Mouse (Mus musculus) ZHBTc4 (cell line): ENCODE measurements around the gene Adamtsl3.

Experiments
- DNase-seq: peaks from one replicate; pipeline ENCODE4 v3.0.0-alpha.2; 2011; ENCODE audit warnings: low read depth, low spot score

The Adamtsl3 gene

GRCm38 (mm10) chr7:82502511-82502910 is 167.0 kb downstream of the Adamtsl3 start:
- DNase-seq, result no peak

DNA sequence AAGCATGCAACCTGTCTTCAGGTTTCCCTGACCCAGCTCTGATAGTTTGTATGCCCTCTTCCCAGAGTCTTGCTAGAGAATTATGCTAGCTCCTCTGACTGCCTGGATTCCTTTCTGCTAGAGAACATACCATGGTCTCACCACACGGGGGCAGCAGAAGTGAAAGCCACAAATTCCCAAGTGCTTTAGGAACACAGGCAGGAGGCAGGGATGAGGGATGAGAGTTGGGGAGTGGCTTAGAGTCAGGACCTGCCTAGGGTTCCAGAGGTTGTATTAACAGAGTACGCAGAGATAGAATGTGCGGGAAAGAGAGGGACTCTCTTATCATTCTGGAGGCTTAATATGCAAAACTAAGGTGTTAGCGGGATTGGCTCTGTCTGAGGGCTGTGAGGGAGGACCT is 168.6 kb downstream of the Adamtsl3 start:
- DNase-seq, result peak; percentile 86

DNA sequence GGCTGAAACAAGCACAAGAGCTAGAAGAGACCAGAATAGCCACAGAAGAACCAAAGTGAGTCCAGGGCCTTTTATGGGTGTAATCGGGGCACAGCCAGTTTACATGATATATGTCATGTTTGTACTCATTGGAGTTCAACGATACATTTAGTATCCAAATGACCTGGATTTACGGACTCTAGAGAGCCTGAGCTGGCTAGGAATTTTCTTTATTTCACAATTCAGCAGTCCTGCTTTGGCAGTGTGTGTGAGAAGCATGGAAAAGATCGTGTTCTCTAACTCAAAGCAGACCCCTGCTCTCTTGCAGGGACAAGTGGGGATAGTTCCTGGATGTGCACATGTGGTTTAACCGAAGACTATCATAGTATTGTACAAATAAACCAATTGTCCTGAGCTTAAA is 195.1 kb downstream of the Adamtsl3 start:
- DNase-seq, result no peak

- DNase-seq, result no peak
These were observed 195.9 kb downstream of the Adamtsl3 start for GRCm38 (mm10) chr7:82531376-82531775.

- DNase-seq, result peak; percentile 45
These were observed 197.7 kb downstream of the Adamtsl3 start for GRCm38 (mm10) chr7:82533188-82533587.

DNA sequence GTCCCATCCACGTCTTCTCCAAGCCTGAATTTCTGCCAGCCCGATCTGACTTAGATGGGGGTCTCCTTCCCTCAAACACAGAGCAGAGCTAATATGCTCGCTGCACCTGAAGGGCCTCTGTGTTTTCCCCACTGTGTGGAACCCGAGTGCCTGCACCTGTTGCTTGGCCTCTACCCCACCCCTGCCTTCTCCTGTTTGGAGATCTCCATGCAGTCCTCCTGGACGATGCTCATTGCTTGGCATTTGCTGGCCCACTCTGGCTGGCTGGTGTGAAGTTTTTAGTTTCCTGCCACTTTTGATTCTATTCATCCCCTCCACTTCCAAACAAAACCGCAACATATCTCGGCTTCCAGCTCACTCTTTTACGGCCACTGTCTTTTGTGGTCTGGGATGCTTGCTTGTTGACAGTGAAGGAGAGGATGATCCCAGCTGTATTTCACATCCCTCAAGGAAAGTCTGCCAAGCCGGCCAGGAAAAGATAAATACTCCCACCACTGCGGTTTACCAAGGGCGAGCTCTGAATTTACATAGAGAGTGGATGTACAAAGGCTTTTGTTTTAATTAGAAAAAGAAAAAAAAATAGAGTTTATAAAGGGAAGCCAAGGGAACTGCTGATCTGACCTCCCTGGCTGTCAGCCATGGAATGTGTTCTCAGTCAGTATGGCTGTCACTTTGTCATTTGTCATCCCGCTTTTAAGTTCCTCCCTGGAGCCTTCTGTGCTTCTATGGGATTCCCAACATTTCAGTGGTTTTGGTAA is 198.4 kb downstream of the Adamtsl3 start:
- no peak for DNase-seq

DNA sequence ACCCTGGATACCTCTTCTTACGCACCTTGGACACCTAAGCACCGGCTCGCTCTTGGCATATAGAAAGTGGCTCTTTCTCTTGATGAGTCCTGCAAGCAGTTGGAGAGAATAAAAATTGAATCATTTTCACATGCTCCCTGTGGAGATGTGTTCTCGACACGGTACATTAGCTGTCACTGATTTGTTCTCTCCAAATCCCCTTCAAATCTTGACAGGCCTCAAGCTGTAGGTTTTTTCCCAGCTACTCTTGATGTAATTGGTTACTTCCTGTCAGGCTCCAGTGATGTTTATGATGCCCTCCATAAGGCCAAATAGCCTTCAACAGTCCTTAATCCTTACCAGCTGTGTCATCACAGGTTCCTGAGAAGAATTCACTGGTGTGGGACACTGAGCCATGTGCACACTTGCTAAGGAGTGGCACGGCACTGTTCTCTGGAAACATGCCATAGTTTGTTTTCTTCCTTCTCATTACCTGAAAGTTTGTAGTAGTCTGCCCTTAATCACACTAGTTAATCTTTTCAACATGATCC is 209.0 kb downstream of the Adamtsl3 start:
- DNase-seq, result no peak

DNA sequence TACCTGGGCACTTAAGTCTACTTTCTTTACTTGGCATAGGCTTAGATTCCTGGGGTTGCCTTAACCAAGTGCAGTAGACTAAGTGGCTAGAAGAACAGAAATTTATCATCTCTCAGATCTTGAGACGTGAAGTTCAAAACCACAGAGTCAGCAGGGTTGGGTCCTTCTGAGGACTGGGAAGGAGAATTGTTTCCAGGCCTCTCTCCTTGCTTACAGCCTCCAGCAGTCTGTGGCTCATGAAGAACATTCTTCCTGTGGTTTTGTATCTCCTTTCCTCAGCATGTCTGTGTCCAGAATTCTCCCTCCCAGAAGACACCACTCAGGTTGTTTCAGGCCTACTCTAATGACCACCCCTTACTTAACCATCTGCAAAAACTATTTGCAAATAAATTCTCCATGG is 216.5 kb downstream of the Adamtsl3 start:
- no peak for DNase-seq

DNA sequence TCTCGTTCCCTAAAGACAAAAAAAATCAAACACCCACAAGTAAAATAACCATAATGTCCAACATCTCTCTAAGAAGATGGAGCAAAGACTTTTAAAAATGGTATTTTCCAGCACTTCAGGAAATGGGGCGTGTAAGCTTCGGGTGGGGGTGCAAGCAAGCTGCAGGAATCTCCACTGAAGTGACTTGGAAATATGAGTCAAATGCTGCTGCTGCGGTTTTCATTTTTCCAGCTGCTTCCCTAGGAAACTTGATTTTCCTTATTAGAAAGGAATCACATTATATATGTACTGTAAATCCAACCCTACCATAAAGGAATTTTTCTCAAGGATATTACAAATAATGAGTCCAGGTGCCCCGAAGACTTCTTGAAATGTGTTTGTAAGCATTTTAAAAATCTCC is 220.3 kb downstream of the Adamtsl3 start:
- no peak for DNase-seq

- no peak for DNase-seq
These were observed 220.9 kb downstream of the Adamtsl3 start for GRCm38 (mm10) chr7:82556417-82556816.

DNA sequence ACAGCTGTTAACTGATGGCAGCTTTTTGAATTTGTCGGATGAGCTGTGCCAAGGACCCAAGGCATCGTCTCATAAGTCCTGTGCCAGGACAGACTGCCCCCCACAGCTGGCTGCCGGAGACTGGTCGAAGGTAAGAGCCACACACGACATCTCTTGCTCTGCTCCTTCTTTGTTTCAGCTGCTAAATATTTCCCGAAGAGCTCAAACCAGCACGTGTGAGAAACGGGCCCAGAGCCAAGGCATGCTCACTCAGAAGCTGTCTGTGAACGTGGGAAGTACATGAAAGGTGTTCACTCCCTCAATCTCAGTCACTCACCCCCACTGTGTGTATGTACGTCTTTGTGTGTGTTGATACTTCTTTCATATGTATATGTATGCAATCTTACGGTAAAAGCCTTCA is 221.6 kb downstream of the Adamtsl3 start:
- DNase-seq, result no peak

- DNase-seq, result peak; percentile 55
These were observed 231.2 kb downstream of the Adamtsl3 start for GRCm38 (mm10) chr7:82566688-82567087.

GRCm38 (mm10) chr7:82567811-82568210 is 232.3 kb downstream of the Adamtsl3 start:
- DNase-seq, result no peak

DNA sequence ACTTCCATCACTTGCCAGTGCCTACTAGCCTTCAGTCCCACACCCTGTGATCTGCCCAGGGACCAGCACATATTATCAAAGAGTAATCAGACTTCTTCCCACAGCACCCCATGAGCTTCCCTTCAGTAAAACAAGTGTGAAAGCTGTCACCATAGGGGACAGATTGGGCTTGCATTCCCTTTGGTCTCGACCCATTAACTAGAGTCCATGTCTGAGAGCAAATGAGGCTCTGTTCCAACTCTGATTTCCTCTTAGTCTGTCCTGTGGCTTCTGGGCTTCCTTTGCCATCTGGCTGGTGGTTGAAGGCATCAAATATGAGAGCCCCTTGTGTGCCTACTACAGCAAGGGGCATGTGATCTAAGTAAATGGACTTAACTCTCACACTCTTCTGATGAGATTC is 237.5 kb downstream of the Adamtsl3 start:
- DNase-seq, result no peak

GRCm38 (mm10) chr7:82580007-82580406 is 244.5 kb downstream of the Adamtsl3 start:
- DNase-seq, result no peak

- no peak for DNase-seq
These were observed 246.3 kb downstream of the Adamtsl3 start for GRCm38 (mm10) chr7:82581802-82582201.

- no peak for DNase-seq
These were observed 247.0 kb downstream of the Adamtsl3 start for GRCm38 (mm10) chr7:82582534-82582933.

DNA sequence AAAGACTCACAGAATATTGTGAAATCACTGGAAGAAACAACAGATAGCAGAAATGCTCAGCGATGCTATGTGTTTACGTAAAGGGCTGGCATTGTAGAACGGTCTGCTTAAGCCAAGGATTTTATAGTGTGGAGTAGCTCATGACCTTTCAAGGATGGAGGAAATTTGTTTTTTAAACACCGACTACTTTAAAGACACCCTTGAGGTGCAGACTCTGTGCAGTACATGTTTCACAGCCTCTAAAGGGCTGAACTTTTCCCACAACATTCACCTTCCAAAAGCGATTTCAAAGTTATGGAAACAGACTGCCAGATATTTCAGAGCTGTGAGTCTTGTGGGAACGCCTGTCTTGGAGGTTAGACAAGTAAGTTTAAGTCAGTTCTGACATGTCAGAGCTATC is 255.4 kb downstream of the Adamtsl3 start:
- DNase-seq, result no peak

- DNase-seq, result no peak
These were observed 266.5 kb downstream of the Adamtsl3 start for GRCm38 (mm10) chr7:82602008-82602407.

GRCm38 (mm10) chr7:82605425-82605824 is 269.9 kb downstream of the Adamtsl3 start:
- no peak for DNase-seq

GRCm38 (mm10) chr7:82609629-82610028 is 274.1 kb downstream of the Adamtsl3 start:
- DNase-seq, result peak; percentile 9

DNA sequence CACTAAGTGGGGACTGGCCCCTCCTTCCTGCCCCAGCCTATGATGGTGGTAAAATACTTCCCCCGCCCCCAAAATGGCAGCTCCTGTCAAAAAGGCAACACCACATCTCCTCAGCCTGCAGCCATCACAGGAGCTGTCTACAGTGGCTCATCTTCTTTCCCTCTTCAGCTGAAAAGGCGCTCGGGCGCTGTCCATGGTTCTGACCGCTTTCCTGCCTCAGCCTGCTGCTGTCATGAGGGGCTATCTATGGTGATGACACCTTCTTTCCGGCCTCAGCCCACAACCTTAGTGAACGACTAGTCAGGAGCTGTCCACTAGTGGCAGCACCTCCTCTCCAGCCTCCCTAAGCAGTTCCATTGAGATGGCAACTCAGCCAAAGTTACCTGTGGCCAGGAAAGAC is 289.8 kb downstream of the Adamtsl3 start:
- peak; percentile 86 for DNase-seq

DNA sequence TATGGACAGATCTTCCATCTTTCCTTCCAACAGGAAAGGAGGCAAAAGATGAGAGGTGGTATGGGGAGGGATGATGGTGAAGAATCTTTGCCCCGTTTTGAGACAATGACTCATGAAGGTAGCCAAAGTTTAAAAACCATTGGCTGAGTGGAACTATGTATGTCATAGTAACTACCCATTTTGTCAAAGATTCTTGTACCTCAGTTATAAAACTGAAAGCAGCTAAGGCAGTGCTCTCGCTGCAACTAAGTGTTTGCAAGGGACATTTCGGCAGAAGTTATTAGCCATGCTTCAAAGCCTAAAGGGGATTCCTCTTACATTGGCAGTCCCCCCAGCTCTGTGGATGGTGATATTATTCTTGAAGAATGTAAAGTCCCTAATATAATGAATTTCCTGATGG is 311.7 kb downstream of the Adamtsl3 start:
- DNase-seq, result no peak

DNA sequence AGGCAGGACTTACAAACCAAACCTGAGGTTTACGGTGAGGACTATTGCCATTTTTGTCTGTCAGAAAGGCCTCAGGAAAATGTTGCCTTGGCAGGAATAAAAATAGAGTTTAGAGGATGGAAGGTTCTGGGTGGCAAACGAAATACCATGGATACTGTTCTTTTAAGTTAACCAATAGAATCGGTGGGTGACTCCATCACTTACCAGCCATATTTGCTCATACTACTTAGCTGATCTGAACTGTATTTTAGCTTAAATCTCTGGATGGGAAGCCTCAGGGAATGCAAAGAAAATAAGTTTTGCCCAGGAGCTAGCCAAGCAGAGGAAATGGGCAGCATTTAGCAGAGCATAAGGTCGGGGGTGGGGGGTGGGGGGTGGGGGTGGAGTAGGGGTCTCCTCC is 312.4 kb downstream of the Adamtsl3 start:
- DNase-seq, result no peak
